In genomic region chr16:45630347-45630960, GRCm38 (mm10) we compare ENCODE assay signal across 8 mouse cellular contexts. TPM values are rescaled to one million over a fixed set of nuclear protein-coding genes. Genes with fewer than 3 reads are reported as not detected.
A peak's percentile ranks its signal among the peaks of the same experiment; 100 is the strongest.
DNase-seq lines count a peak whose midpoint lies in the region; ATAC-seq and TF ChIP-seq lines count a peak whose summit lies in the region.

No protein-coding gene starts in this region.

- DNase-seq in liver: peak; percentile 54
- peak; percentile 65 to 77 for DNase-seq in cerebellum, postnatal 36 days
- peak; percentile 24 to 51 for DNase-seq in gastrocnemius, postnatal 4 days (ENCODE audit: low spot score in 2 of 2)
- peak; percentile 71 for DNase-seq in kidney, adult 2 months
- DNase-seq in limb, embryonic 10.5 days (ENCODE audit: low spot score): peak; percentile 66
- DNase-seq in spleen, adult 18-20 months: peak; percentile 22 to 63

- 54% methylated on average over 5 of the region's 5 CpGs for WGBS in liver, embryonic 12.5 days (ENCODE audit: insufficient replicate concordance)
- WGBS in kidney, adult 2 months: 51% methylated on average over 5 of the region's 5 CpGs
- 52% methylated on average over 5 of the region's 5 CpGs for WGBS in limb, embryonic 10.5 days
- 56% methylated on average over 5 of the region's 5 CpGs for WGBS in midbrain, embryonic 16.5 days

- H3K4me1 ChIP-seq in liver, embryonic 12.5 days: no peaks in the 10 kb centered on the region
- no peaks in the 10 kb centered on the region for H3K4me1 ChIP-seq in kidney, adult 2 months (ENCODE audit: control insufficient read depth, insufficient read depth, low read length)
- H3K4me1 ChIP-seq in limb, embryonic 10.5 days: no peaks in the 10 kb centered on the region
- no peaks in the 10 kb centered on the region for H3K4me1 ChIP-seq in midbrain, embryonic 16.5 days (ENCODE audit: control insufficient read depth, insufficient read depth, low read length)

- H3K4me3 ChIP-seq in liver, embryonic 12.5 days: no peak overlapping the region
- no peak overlapping the region for H3K4me3 ChIP-seq in kidney, adult 2 months (ENCODE audit: insufficient read depth, low read depth, low read length)
- H3K4me3 ChIP-seq in limb, embryonic 10.5 days: no peak overlapping the region
- H3K4me3 ChIP-seq in midbrain, embryonic 16.5 days (ENCODE audit: low read depth, low read length): no peak overlapping the region

- no peaks in the 10 kb centered on the region for H3K9me3 ChIP-seq in liver, embryonic 12.5 days (replicated peaks)
- no peaks in the 10 kb centered on the region for H3K9me3 ChIP-seq in limb, embryonic 10.5 days (replicated peaks)
- H3K9me3 ChIP-seq in midbrain, embryonic 16.5 days (replicated peaks; ENCODE audit: control insufficient read depth, low read length, poor library complexity, severe bottlenecking): no peaks in the 10 kb centered on the region

- no peak for ATAC-seq in liver, embryonic 12.5 days
- ATAC-seq in midbrain, embryonic 16.5 days: peak; percentile 93

- TF ChIP-seq CTCF in kidney, adult 2 months (conservative IDR thresholded peaks at IDR 0.05; ENCODE audit: insufficient read depth, insufficient read length, low read depth, low read length): peak; percentile 83

- H3K4me2 ChIP-seq in liver, embryonic 12.5 days: no peak overlapping the region
- H3K4me2 ChIP-seq in midbrain, embryonic 16.5 days (ENCODE audit: low read length): no peak overlapping the region

- no peak for TF ChIP-seq POLR2A in kidney, adult 2 months (IDR thresholded peaks at IDR 0.05; ENCODE audit: low read depth, low read length)

- no peak overlapping the region for H3K27ac ChIP-seq in liver, embryonic 12.5 days
- no peak overlapping the region for H3K27ac ChIP-seq in kidney, adult 2 months (ENCODE audit: insufficient read depth, low read depth, low read length)
- H3K27ac ChIP-seq in limb, embryonic 10.5 days: no peak overlapping the region
- no peak overlapping the region for H3K27ac ChIP-seq in midbrain, embryonic 16.5 days (ENCODE audit: low read length)

- no peak overlapping the region for H3K9ac ChIP-seq in liver, embryonic 12.5 days
- no peak overlapping the region for H3K9ac ChIP-seq in midbrain, embryonic 16.5 days (ENCODE audit: low read depth, low read length)

- no peaks in the 10 kb centered on the region for H3K27me3 ChIP-seq in liver, embryonic 12.5 days (replicated peaks)
- no peaks in the 10 kb centered on the region for H3K27me3 ChIP-seq in kidney, adult 2 months (replicated peaks; ENCODE audit: control insufficient read depth, insufficient read depth, low read length)
- no peaks in the 10 kb centered on the region for H3K27me3 ChIP-seq in limb, embryonic 10.5 days (ENCODE audit: low read depth, poor library complexity, severe bottlenecking)
- H3K27me3 ChIP-seq in midbrain, embryonic 16.5 days (ENCODE audit: control insufficient read depth, insufficient read depth, low read depth, low read length): no peaks in the 10 kb centered on the region

- H3K36me3 ChIP-seq in liver, embryonic 12.5 days: no peaks in the 10 kb centered on the region
- H3K36me3 ChIP-seq in kidney, adult 2 months (ENCODE audit: control insufficient read depth, insufficient read depth, low read length): no peaks in the 10 kb centered on the region
- no peaks in the 10 kb centered on the region for H3K36me3 ChIP-seq in limb, embryonic 10.5 days
- H3K36me3 ChIP-seq in midbrain, embryonic 16.5 days (ENCODE audit: control insufficient read depth, insufficient read depth, low read length): no peaks in the 10 kb centered on the region

RNA-seq across cellular contexts. Expression of gene Gcsam, which starts 20.3 kb away (rescaled TPM):
- polyA plus RNA-seq in liver, embryonic 12.5 days (2016; fragmentation: Nextera tagmentation; extraction: Ambion mirVana): 1.8 and 2.3 TPM in 2 replicates
- under 1 TPM; 0.57 to 0.74 TPM for total RNA-seq in gastrocnemius, postnatal 4 days (2021)
- 0.11 and 0.44 TPM in 2 replicates for polyA plus RNA-seq in kidney, adult 2 months (2012; rRNA removed)
- not detected in 2 replicates for polyA plus RNA-seq in limb, embryonic 10.5 days (2016; fragmentation: Nextera tagmentation; extraction: Ambion mirVana)
- not detected in 2 replicates for polyA plus RNA-seq in midbrain, embryonic 16.5 days (2015; fragmentation: Nextera tagmentation; extraction: Ambion mirVana)

RNA-seq across cellular contexts. Expression of gene BC016579, which starts 23.4 kb away (rescaled TPM):
- 0.44 and 0.54 TPM in 2 replicates for polyA plus RNA-seq in liver, embryonic 12.5 days (2016; fragmentation: Nextera tagmentation; extraction: Ambion mirVana)
- not detected for total RNA-seq in gastrocnemius, postnatal 4 days (2021)
- 0.05 and 0.07 TPM in 2 replicates for polyA plus RNA-seq in kidney, adult 2 months (2012; rRNA removed)
- 0.11 TPM in 1 of 2 replicates, not detected in the other for polyA plus RNA-seq in limb, embryonic 10.5 days (2016; fragmentation: Nextera tagmentation; extraction: Ambion mirVana)
- not detected in 2 replicates for polyA plus RNA-seq in midbrain, embryonic 16.5 days (2015; fragmentation: Nextera tagmentation; extraction: Ambion mirVana)
